Mouse (Mus musculus) limb, embryonic 11.5 days (tissue): ENCODE data around the gene Hmgb2. TPM values are rescaled to one million over a fixed set of nuclear protein-coding genes. Genes with fewer than 3 reads are reported as not detected.

Source experiments
- ATAC-seq: fragments of 200-750 bp; cut with Nextera tagmentation; 2 replicates; pipeline ENCODE4 v1.8.0; 2017; ENCODE audit warnings: low read depth; ENCODE audit not compliant: insufficient number of reproducible peaks, low FRiP score, low TSS enrichment
- DNase-seq: peaks from one replicate; pipeline ENCODE4 v3.0.0-alpha.2; 2015; ENCODE audit warnings: low spot score
- H3K27ac ChIP-seq: fragments of 300-500 bp; sonication (generic); replicated peaks from 2 replicates; pipeline ENCODE4 v1.5.1; 2014; ENCODE audit warnings: low read depth, mild to moderate bottlenecking, low read length
- H3K27me3 ChIP-seq: fragments of 300-500 bp; sonication (generic); 2 replicates; pipeline ENCODE4 v1.6.1; 2014; ENCODE audit warnings: mild to moderate bottlenecking, low read length, mixed read lengths; ENCODE audit not compliant: control insufficient read depth, insufficient read depth
- H3K36me3 ChIP-seq: fragments of 300-500 bp; sonication (generic); 2 replicates; pipeline ENCODE4 v1.6.1; 2014; ENCODE audit warnings: mild to moderate bottlenecking, low read length, moderate library complexity, mixed read lengths; ENCODE audit not compliant: control insufficient read depth, insufficient read depth
- H3K4me1 ChIP-seq: fragments of 300-500 bp; sonication (generic); 2 replicates; pipeline ENCODE4 v1.6.1; 2014; ENCODE audit warnings: low read length, mixed read lengths; ENCODE audit not compliant: control insufficient read depth, insufficient read depth
- H3K4me2 ChIP-seq: fragments of 300-500 bp; sonication (generic); 2 replicates; pipeline ENCODE4 v1.6.1; 2014; ENCODE audit warnings: low read depth, mild to moderate bottlenecking, moderate library complexity; ENCODE audit not compliant: severe bottlenecking
- H3K4me3 ChIP-seq: fragments of 300-500 bp; sonication (generic); 2 replicates; pipeline ENCODE4 v1.5.1; 2014; ENCODE audit warnings: low read depth, low read length
- H3K9ac ChIP-seq: fragments of 300-500 bp; sonication (generic); 2 replicates; pipeline ENCODE4 v1.6.1; 2014; ENCODE audit warnings: mild to moderate bottlenecking, low read length
- H3K9me3 ChIP-seq: fragments of 300-500 bp; sonication (generic); 2 replicates; pipeline ENCODE4 v1.6.1; 2016; ENCODE audit warnings: low read length; ENCODE audit not compliant: control insufficient read depth
- WGBS: fragments of 180-500 bp; shearing (Covaris S2); extraction: QIAGEN DNeasy Blood & Tissue Kit; methylation state at CpG from one replicate; pipeline ENCODE4 v1.1.7; 2014; 5-methylcytosine and 5-hydroxymethylcytosine counted together
- polyA plus RNA-seq: library from polyadenylated mRNA; unstranded; fragments of >200 nt; fragmentation: Nextera tagmentation; extraction: Ambion mirVana; gene quantifications from 2 replicates; pipeline ENCODE4 v1.2.1, GENCODE M21; 2014

Hmgb2 gene
- polyA plus RNA-seq, result 597 and 671 TPM in 2 replicates

- H3K27ac ChIP-seq, result peak within 1 kb of the TSS; percentile 100
- peak; percentile 100 for DNase-seq
Measured at GRCm38 (mm10) chr8:57511316-57512118, at the start of gene Hmgb2. Gene Hmgb2 (plus strand): TSS chr8:57511907.

DNA sequence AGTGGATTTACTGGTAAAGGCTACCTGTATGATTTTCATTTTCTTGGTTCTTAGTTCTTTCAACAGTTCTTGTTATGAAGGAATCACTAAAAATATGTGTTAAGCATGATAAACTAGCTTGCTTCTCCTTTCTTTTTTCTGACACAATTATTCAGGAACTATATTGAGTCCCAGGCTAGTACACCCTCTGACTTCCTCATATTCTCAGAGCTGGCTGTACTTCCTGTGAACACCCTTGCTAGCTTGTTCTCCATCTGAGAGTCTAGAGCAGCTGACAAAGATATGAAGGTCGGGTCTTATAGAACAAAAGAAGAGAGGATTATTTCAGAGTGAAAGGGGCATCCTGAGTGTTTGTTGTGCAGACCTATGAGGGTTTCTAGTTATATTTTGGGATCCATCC, 48.9 kb upstream of the Hmgb2 start:
- no peaks in the 10 kb centered on the region for H3K4me1 ChIP-seq
- no peak overlapping the region for H3K4me3 ChIP-seq
- no peak overlapping the region for H3K9ac ChIP-seq
- no peak overlapping the region for H3K27ac ChIP-seq
- WGBS, result 75% methylated on average over 1 of the region's 1 CpGs
- H3K27me3 ChIP-seq, result no peaks in the 10 kb centered on the region
- no peaks in the 10 kb centered on the region for H3K9me3 ChIP-seq
- no peak overlapping the region for H3K4me2 ChIP-seq
- H3K36me3 ChIP-seq, result no peaks in the 10 kb centered on the region
- ATAC-seq, result no peak
- no peak for DNase-seq

More at GRCm38 (mm10) chr8:57511316-57512118, at the start of gene Hmgb2:
- H3K27me3 ChIP-seq, result no peaks in the 10 kb centered on the region
- WGBS, result under 1% methylated on average over 63 of the region's 63 CpGs
- peak within 1 kb of the TSS; percentile 92 for H3K4me3 ChIP-seq
- peak within 1 kb of the TSS; percentile 78 for H3K4me2 ChIP-seq
- H3K4me1 ChIP-seq, result peaks cover 2% of the 10 kb centered on the region; the same call in 1 of the 2 replicates
- H3K36me3 ChIP-seq, result peaks cover 2% of the 10 kb centered on the region; the same call in 1 of the 2 replicates
- H3K9ac ChIP-seq, result peak within 1 kb of the TSS; percentile 100
- ATAC-seq, result peak; percentile 100
- no peaks in the 10 kb centered on the region for H3K9me3 ChIP-seq

DNA sequence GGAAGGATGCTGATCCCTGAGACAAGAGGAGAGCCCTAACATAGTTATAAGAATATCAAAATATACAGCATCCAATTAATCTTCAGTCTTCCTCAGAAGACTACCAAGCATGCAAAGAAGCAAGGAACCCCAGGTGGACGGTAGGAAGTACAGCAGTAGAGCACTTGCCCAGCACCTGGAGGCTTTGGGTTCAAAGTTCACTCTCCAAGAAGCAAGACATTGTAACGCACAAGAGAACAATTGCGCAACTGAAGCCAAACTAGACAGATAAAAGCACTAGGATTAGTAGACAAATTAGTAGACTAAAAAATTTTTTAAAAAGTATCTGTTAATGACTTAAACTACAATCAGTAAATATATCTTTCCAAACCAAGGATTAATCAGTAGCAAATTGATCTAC, 48.0 kb upstream of the Hmgb2 start:
- ATAC-seq, result no peak
- DNase-seq, result no peak
- Histone ChIP-seq H3K4me3 (no peak overlapping the region), H3K9me3 (no peaks in the 10 kb centered on the region), H3K4me1 (no peaks in the 10 kb centered on the region), H3K36me3 (no peaks in the 10 kb centered on the region), H3K4me2 (no peak overlapping the region), H3K27ac (no peak overlapping the region), H3K27me3 (no peaks in the 10 kb centered on the region), H3K9ac (no peak overlapping the region)
- WGBS, result 91% methylated on average over 3 of the region's 3 CpGs

DNA sequence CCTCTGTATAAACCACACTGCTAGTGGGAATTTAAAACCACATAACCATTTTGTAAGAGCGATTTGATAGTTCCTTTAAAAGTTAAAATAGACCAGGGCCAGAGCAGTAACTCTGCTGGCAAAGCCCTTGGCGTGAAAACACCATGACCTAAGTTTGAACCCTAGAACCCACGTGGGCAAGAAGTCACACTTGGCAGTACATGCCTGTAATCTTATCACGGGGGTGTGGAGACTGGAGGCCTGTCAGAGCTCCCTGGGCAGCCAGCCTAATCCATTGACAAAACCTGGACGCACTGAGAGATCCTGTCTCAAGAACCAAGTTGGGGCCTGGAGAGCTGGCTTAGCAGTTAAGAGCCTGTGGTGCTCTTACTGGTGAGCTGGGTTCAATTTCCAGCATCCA, 43.1 kb upstream of the Hmgb2 start:
- ATAC-seq, result no peak
- no peaks in the 10 kb centered on the region for H3K4me1 ChIP-seq
- H3K9me3 ChIP-seq, result no peaks in the 10 kb centered on the region
- H3K4me2 ChIP-seq, result no peak overlapping the region
- H3K9ac ChIP-seq, result no peak overlapping the region
- no peak for DNase-seq
- no peak overlapping the region for H3K4me3 ChIP-seq
- 54% methylated on average over 5 of the region's 5 CpGs for WGBS
- H3K27ac ChIP-seq, result no peak overlapping the region
- H3K36me3 ChIP-seq, result no peaks in the 10 kb centered on the region
- H3K27me3 ChIP-seq, result no peaks in the 10 kb centered on the region

GRCm38 (mm10) chr8:57470863-57471262, 40.8 kb upstream of the Hmgb2 start:
- 90% methylated on average over 5 of the region's 5 CpGs for WGBS

GRCm38 (mm10) chr8:57473751-57474150, 38.0 kb upstream of the Hmgb2 start:
- H3K27me3 ChIP-seq, result no peaks in the 10 kb centered on the region
- ATAC-seq, result no peak
- H3K4me3 ChIP-seq, result no peak overlapping the region
- no peak overlapping the region for H3K27ac ChIP-seq
- no peak for DNase-seq
- WGBS, result 82% methylated on average over 6 of the region's 6 CpGs
- no peak overlapping the region for H3K9ac ChIP-seq
- H3K9me3 ChIP-seq, result no peaks in the 10 kb centered on the region
- H3K4me2 ChIP-seq, result no peak overlapping the region
- H3K36me3 ChIP-seq, result no peaks in the 10 kb centered on the region
- no peaks in the 10 kb centered on the region for H3K4me1 ChIP-seq

More at GRCm38 (mm10) chr8:57470863-57471262, 40.8 kb upstream of the Hmgb2 start:
- no peaks in the 10 kb centered on the region for H3K27me3 ChIP-seq
- H3K9ac ChIP-seq, result no peak overlapping the region
- no peaks in the 10 kb centered on the region for H3K36me3 ChIP-seq
- no peaks in the 10 kb centered on the region for H3K9me3 ChIP-seq
- DNase-seq, result no peak
- no peak overlapping the region for H3K4me3 ChIP-seq
- no peak for ATAC-seq
- H3K4me1 ChIP-seq, result no peaks in the 10 kb centered on the region
- H3K4me2 ChIP-seq, result no peak overlapping the region
- H3K27ac ChIP-seq, result no peak overlapping the region

DNA sequence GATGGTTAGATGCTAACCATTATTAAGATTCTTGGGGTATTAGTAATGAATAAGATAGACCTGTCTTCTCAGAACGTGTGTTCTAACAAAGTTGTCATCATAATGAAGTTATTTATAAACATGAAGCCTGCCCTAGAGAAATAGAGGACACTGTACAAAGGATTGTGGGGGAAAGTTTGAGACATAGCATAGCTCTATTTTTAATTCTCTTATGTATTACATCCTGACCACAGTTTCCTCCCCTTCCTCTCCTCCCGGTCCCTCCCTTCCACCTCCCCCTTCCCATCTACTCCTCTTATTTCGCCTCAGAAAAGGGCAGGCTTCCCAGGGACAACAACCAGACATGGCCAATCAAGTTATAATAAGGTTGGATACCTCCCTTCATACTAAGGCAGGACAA, 33.3 kb upstream of the Hmgb2 start:
- WGBS, result 79% methylated on average over 3 of the region's 3 CpGs
- ATAC-seq (no peak), DNase-seq (no peak)
- no peaks in the 10 kb centered on the region for H3K9me3 ChIP-seq
- no peaks in the 10 kb centered on the region for H3K27me3 ChIP-seq
- H3K36me3 ChIP-seq, result peaks cover 9% of the 10 kb centered on the region
- H3K4me2 ChIP-seq, result no peak overlapping the region
- no peak overlapping the region for H3K9ac ChIP-seq
- no peak overlapping the region for H3K4me3 ChIP-seq
- H3K4me1 ChIP-seq, result no peaks in the 10 kb centered on the region
- no peak overlapping the region for H3K27ac ChIP-seq

- H3K9ac ChIP-seq, result no peak overlapping the region
- H3K4me3 ChIP-seq, result no peak overlapping the region
- H3K4me2 ChIP-seq, result no peak overlapping the region
- H3K4me1 ChIP-seq, result no peaks in the 10 kb centered on the region
- DNase-seq, result no peak
- no peak overlapping the region for H3K27ac ChIP-seq
- no peak for ATAC-seq
- H3K27me3 ChIP-seq, result no peaks in the 10 kb centered on the region
- peaks cover 9% of the 10 kb centered on the region for H3K36me3 ChIP-seq
- H3K9me3 ChIP-seq, result no peaks in the 10 kb centered on the region
- 94% methylated on average over 8 of the region's 8 CpGs for WGBS
Measured at GRCm38 (mm10) chr8:57479700-57480099, 32.0 kb upstream of the Hmgb2 start.
